Mouse (Mus musculus) MEL (cell line): ENCODE measurements around the gene Adprm. TPM values are rescaled to one million over a fixed set of nuclear protein-coding genes. Genes with fewer than 3 reads are reported as not detected.
A peak's percentile ranks its signal among the peaks of the same experiment; 100 is the strongest.

Experiments used
- DNase-seq: peaks from one replicate; pipeline ENCODE4 v3.0.0; 2011; ENCODE audit warnings: low read depth, low spot score
- H3K27ac ChIP-seq: 2 replicates; pipeline ENCODE4 v1.5.1; 2012; ENCODE audit warnings: low read depth, mild to moderate bottlenecking, control low read depth, low read length, moderate library complexity; ENCODE audit not compliant: control insufficient read depth
- H3K27me3 ChIP-seq, 2 experiments: fragments of 150-350 bp in 1 of 2; sonication (generic) in 1 of 2; 2 replicates each; pipeline ENCODE4 v1.6.1; 2012; ENCODE audit warnings: low read length in 2 of 2, mild to moderate bottlenecking in 2 of 2, improper control_type of control experiment in 1 of 2, moderate library complexity in 1 of 2; ENCODE audit not compliant: insufficient read depth in 2 of 2, control insufficient read depth in 1 of 2
- H3K36me3 ChIP-seq, 2 experiments: 2 replicates each; pipeline ENCODE4 v1.6.1; 2012 to 2014; ENCODE audit warnings: low read length in 2 of 2, improper control_type of control experiment in 1 of 2, inconsistent platforms in 1 of 2, mild to moderate bottlenecking in 1 of 2; ENCODE audit not compliant: insufficient read depth in 2 of 2, control insufficient read depth in 1 of 2
- H3K4me1 ChIP-seq, 2 experiments: fragments of 150-350 bp in 1 of 2; sonication (generic) in 1 of 2; 2 replicates each; pipeline ENCODE4 v1.6.1; 2012; ENCODE audit warnings: low read length in 2 of 2, improper control_type of control experiment in 1 of 2, mild to moderate bottlenecking in 1 of 2; ENCODE audit not compliant: insufficient read depth in 2 of 2, control insufficient read depth in 1 of 2
- H3K4me3 ChIP-seq, 2 experiments: fragments of 150-350 bp in 1 of 2; sonication (generic) in 1 of 2; 2 replicates each; pipeline ENCODE4 v1.5.1; 2012; ENCODE audit warnings: low read depth in 2 of 2, low read length in 2 of 2, mild to moderate bottlenecking in 2 of 2, moderate library complexity in 2 of 2, control low read depth in 1 of 2, improper control_type of control experiment in 1 of 2; ENCODE audit not compliant: control insufficient read depth in 1 of 2, insufficient read depth in 1 of 2
- H3K79me2 ChIP-seq: 2 replicates; pipeline ENCODE4 v1.6.1; 2012; ENCODE audit warnings: mild to moderate bottlenecking, low read length, moderate library complexity; ENCODE audit not compliant: control insufficient read depth, poor library complexity, insufficient read depth
- H3K9ac ChIP-seq: 2 replicates; pipeline ENCODE4 v1.6.1; 2012; ENCODE audit warnings: low read depth, mild to moderate bottlenecking, control low read depth, low read length, moderate library complexity; ENCODE audit not compliant: control insufficient read depth, poor library complexity, severe bottlenecking
- H3K9me3 ChIP-seq: fragments of 150-350 bp; sonication (generic); replicated peaks from 2 replicates; pipeline ENCODE4 v1.6.1; 2012; ENCODE audit warnings: mild to moderate bottlenecking, low read length, improper control_type of control experiment, moderate library complexity; ENCODE audit not compliant: insufficient read depth
- BHLHE40 ChIP-seq: IDR thresholded peaks from 2 replicates; pipeline ENCODE4 v1.6.1; 2012; ENCODE audit warnings: low read depth, mild to moderate bottlenecking, inconsistent platforms, low read length, improper control_type of control experiment, borderline replicate concordance
- CHD2 ChIP-seq: IDR thresholded peaks from 2 replicates; pipeline ENCODE4 v1.6.1; 2011; ENCODE audit warnings: low read length, improper control_type of control experiment
- E2F4 ChIP-seq: IDR thresholded peaks from 2 replicates; pipeline ENCODE4 v1.6.1; 2011; ENCODE audit warnings: low read depth, low read length, improper control_type of control experiment, borderline replicate concordance
- EP300 ChIP-seq, 2 experiments: IDR thresholded peaks; 2 replicates each; pipeline ENCODE4 v1.6.1; 2011; ENCODE audit warnings: improper control_type of control experiment in 2 of 2, low read length in 2 of 2, low read depth in 1 of 2, mild to moderate bottlenecking in 1 of 2
- ETS1 ChIP-seq: IDR thresholded peaks from 2 replicates; pipeline ENCODE4 v1.6.1; 2012; ENCODE audit warnings: low read depth, mild to moderate bottlenecking, inconsistent platforms, low read length, improper control_type of control experiment, moderate library complexity
- JUND ChIP-seq: IDR thresholded peaks from 2 replicates; pipeline ENCODE4 v1.6.1; 2011; ENCODE audit warnings: low read depth, mild to moderate bottlenecking, improper control_type of control experiment, low read length
- MAX ChIP-seq: IDR thresholded peaks from 2 replicates; pipeline ENCODE4 v1.6.1; 2011; ENCODE audit warnings: low read length, improper control_type of control experiment
- MAZ ChIP-seq: IDR thresholded peaks from 2 replicates; pipeline ENCODE4 v1.6.1; 2012; ENCODE audit warnings: low read depth, mild to moderate bottlenecking, inconsistent platforms, low read length, improper control_type of control experiment
- POLR2AphosphoS2 ChIP-seq: IDR thresholded peaks from 2 replicates; pipeline ENCODE4 v1.6.1; 2011; ENCODE audit warnings: low read length, improper control_type of control experiment
- POLR2AphosphoS5 ChIP-seq: IDR thresholded peaks from 2 replicates; pipeline ENCODE4 v1.6.1; 2012; ENCODE audit warnings: low read depth, borderline replicate concordance, mild to moderate bottlenecking, inconsistent platforms, low read length, moderate library complexity, mixed read lengths
- RCOR1 ChIP-seq: IDR thresholded peaks from 2 replicates; pipeline ENCODE4 v1.6.1; 2012; ENCODE audit warnings: low read depth, mild to moderate bottlenecking, inconsistent platforms, low read length, improper control_type of control experiment
- SIN3A ChIP-seq: IDR thresholded peaks from 2 replicates; pipeline ENCODE4 v1.6.1; 2012; ENCODE audit warnings: low read length, improper control_type of control experiment, inconsistent platforms
- TBP ChIP-seq: IDR thresholded peaks from 2 replicates; pipeline ENCODE4 v1.8.0; 2011; ENCODE audit warnings: low read depth, low read length, improper control_type of control experiment
- ZKSCAN1 ChIP-seq: IDR thresholded peaks from 2 replicates; pipeline ENCODE4 v1.6.1; 2012; ENCODE audit warnings: low read depth, mild to moderate bottlenecking, inconsistent platforms, low read length, improper control_type of control experiment, moderate library complexity
- ZMIZ1 ChIP-seq: IDR thresholded peaks from 2 replicates; pipeline ENCODE4 v1.6.1; 2012; ENCODE audit warnings: low read depth, mild to moderate bottlenecking, inconsistent platforms, low read length, improper control_type of control experiment, moderate library complexity
- ZNF384 ChIP-seq: IDR thresholded peaks from 2 replicates; pipeline ENCODE4 v1.6.1; 2012; ENCODE audit warnings: low read depth, mild to moderate bottlenecking, inconsistent platforms, low read length, improper control_type of control experiment
- polyA plus RNA-seq, 2 experiments: library from polyadenylated mRNA; stranded (reverse) in 1 of 2; unstranded in 1 of 2; fragments of >175 nt in 1 of 2; fragments of >200 nt in 1 of 2; gene quantifications; 2 replicates each; pipeline versions ENCODE4 v1.2.1 to v1.2.4; 2012; ENCODE audit warnings: low replicate concordance in 2 of 2, low read depth in 1 of 2; ENCODE audit not compliant: insufficient read length in 2 of 2, insufficient read depth in 1 of 2, missing spikeins in 1 of 2
- total RNA-seq: library from RNA; depleted of rRNA; stranded (reverse); fragments of 300-350 nt; gene quantifications from 2 replicates; pipeline ENCODE4 v1.2.3, GENCODE M21; 2012

Adprm gene
- total and polyA plus RNA-seq, 3 experiments: 19.7 to 531 (median 23.0) TPM

- H3K9me3 ChIP-seq: no peaks in the 10 kb centered on the region
- H3K4me1 ChIP-seq: no peaks in the 10 kb centered on the region
- H3K27me3 ChIP-seq: peaks cover 6% of the 10 kb centered on the region in 2 experiments; a peak in 3 of 4 replicates
- no peak overlapping the region for H3K27ac ChIP-seq
- DNase-seq: no peak
- H3K79me2 ChIP-seq: no peaks in the 10 kb centered on the region
- H3K9ac ChIP-seq: no peak overlapping the region
- TF ChIP-seq BHLHE40 (no peak), RCOR1 (no peak), CHD2 (no peak), E2F4 (no peak)
- TF ChIP-seq, all 39 proteins: peak for 0
- Histone ChIP-seq H3K36me3 (no peaks in the 10 kb centered on the region), H3K4me3 (no peak overlapping the region)
These were observed 22.6 kb upstream of the Adprm start for GRCm38 (mm10) chr11:67075036-67075435.

GRCm38 (mm10) chr11:67072615-67073130, 20.3 kb upstream of the Adprm start:
- no peak overlapping the region for H3K9ac ChIP-seq
- H3K4me3 ChIP-seq: no peak overlapping the region
- H3K9me3 ChIP-seq: no peaks in the 10 kb centered on the region
- H3K27me3 ChIP-seq: peaks cover 6% of the 10 kb centered on the region in 2 experiments; a peak in 3 of 4 replicates
- TF ChIP-seq EP300 (IDR thresholded peaks at IDR 0.05; ENCODE audit: low read depth in 1 of 2, low read length in 2 of 2) (no peak), BHLHE40 (no peak), ZMIZ1 (no peak), RCOR1 (no peak), ZKSCAN1 (no peak), TBP (no peak), ZNF384 (no peak), JUND (no peak), SIN3A (no peak), ETS1 (no peak), MAZ (no peak), MAX (no peak), POLR2AphosphoS5 (no peak)
- no peak for DNase-seq
- no peak overlapping the region for H3K27ac ChIP-seq
- H3K79me2 ChIP-seq: no peaks in the 10 kb centered on the region
- H3K4me1 ChIP-seq: no peaks in the 10 kb centered on the region
- H3K36me3 ChIP-seq: no peaks in the 10 kb centered on the region

- no peak overlapping the region for H3K4me3 ChIP-seq
- TF ChIP-seq RCOR1: no peak
- TF ChIP-seq POLR2AphosphoS2: peak; percentile 67; the same call in 1 of the 2 replicates
- TF ChIP-seq, all 39 proteins: peak for 1
- H3K79me2 ChIP-seq: no peaks in the 10 kb centered on the region
- peaks cover 0 to 2% of the 10 kb centered on the region in 2 experiments; a peak in 1 of 4 replicates for H3K27me3 ChIP-seq
- no peaks in the 10 kb centered on the region for H3K9me3 ChIP-seq
- DNase-seq: no peak
- H3K4me1 ChIP-seq: no peaks in the 10 kb centered on the region
- H3K27ac ChIP-seq: no peak overlapping the region
- peaks cover 0 to 6% of the 10 kb centered on the region in 2 experiments; a peak in 2 of 4 replicates for H3K36me3 ChIP-seq
- H3K9ac ChIP-seq: no peak overlapping the region
These were observed 15.3 kb upstream of the Adprm start for GRCm38 (mm10) chr11:67067741-67068140.
